Comparison of ENCODE assay signal across 8 mouse cellular contexts in the genomic region with DNA sequence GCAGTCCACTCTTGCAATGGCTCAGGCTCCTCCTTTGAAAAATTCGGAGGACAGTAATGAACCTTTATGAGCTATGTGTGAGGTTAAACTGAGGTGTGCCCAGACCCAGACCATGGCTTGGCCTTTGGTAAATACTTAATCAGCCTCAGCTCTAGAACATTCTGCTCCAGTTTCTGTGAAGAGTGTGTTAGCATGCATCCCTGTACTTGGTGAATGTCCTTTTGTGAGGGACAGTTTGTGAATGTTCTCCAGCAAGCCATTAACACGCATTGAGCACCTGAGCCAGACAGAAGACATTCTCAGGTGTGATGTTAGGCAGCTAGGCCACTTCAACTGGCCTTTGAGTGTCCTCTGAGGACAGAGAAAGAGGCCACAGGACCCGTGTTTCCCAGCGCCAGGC.
DNase-seq lines count a peak whose midpoint lies in the region; ATAC-seq and TF ChIP-seq lines count a peak whose summit lies in the region.

No protein-coding gene starts in this region.

- no peaks in the 10 kb centered on the region for H3K27me3 ChIP-seq in lung, embryonic 15.5 days
- H3K27me3 ChIP-seq in limb, embryonic 10.5 days (ENCODE audit: low read depth, poor library complexity, severe bottlenecking): no peaks in the 10 kb centered on the region

- H3K36me3 ChIP-seq in lung, embryonic 15.5 days: no peaks in the 10 kb centered on the region
- H3K36me3 ChIP-seq in limb, embryonic 10.5 days: no peaks in the 10 kb centered on the region

- ATAC-seq in lung, embryonic 15.5 days (ENCODE audit: borderline replicate concordance, extremely low read depth, low FRiP score, low TSS enrichment): no peak

- no peak overlapping the region for H3K9ac ChIP-seq in lung, embryonic 15.5 days

- no peak for TF ChIP-seq CTCF in gastrocnemius, adult 2 months (IDR thresholded peaks at IDR 0.05)
- TF ChIP-seq CTCF in lung, adult 2 months (IDR thresholded peaks at IDR 0.05; ENCODE audit: insufficient read depth, low read length): no peak
- no peak for TF ChIP-seq CTCF in olfactory bulb, adult 2 months (IDR thresholded peaks at IDR 0.05; ENCODE audit: insufficient read depth, low read depth, low read length)

- peak overlapping the region; percentile 79 for H3K27ac ChIP-seq in gastrocnemius, adult 2 months
- H3K27ac ChIP-seq in lung, embryonic 15.5 days: 0 out of 2 replicates have a peak overlapping the region, but pooled peaks have one; percentile 49
- H3K27ac ChIP-seq in limb, embryonic 10.5 days: peak overlapping the region; percentile 89
- peak overlapping the region; percentile 38; the same call in 1 of the 2 replicates for H3K27ac ChIP-seq in olfactory bulb, adult 2 months (ENCODE audit: insufficient read depth, low read depth, low read length)

- H3K4me1 ChIP-seq in lung, embryonic 15.5 days: peaks cover 16% of the 10 kb centered on the region
- peaks cover 7% of the 10 kb centered on the region for H3K4me1 ChIP-seq in lung, adult 2 months (ENCODE audit: control insufficient read depth, insufficient read depth, low read length)
- H3K4me1 ChIP-seq in limb, embryonic 10.5 days: peaks cover 16% of the 10 kb centered on the region
- H3K4me1 ChIP-seq in olfactory bulb, adult 2 months (ENCODE audit: control insufficient read depth, insufficient read depth, low read length): peaks cover 15% of the 10 kb centered on the region

- no peaks in the 10 kb centered on the region for H3K9me3 ChIP-seq in lung, embryonic 15.5 days
- no peaks in the 10 kb centered on the region for H3K9me3 ChIP-seq in limb, embryonic 10.5 days (replicated peaks)

- H3K4me3 ChIP-seq in gastrocnemius, adult 2 months: no peak overlapping the region
- H3K4me3 ChIP-seq in lung, embryonic 15.5 days: no peak overlapping the region
- H3K4me3 ChIP-seq in lung, adult 2 months (replicated peaks; ENCODE audit: extremely low read depth, low read depth, low read length): no peak overlapping the region
- H3K4me3 ChIP-seq in limb, embryonic 10.5 days: peak overlapping the region; percentile 59
- H3K4me3 ChIP-seq in olfactory bulb, adult 2 months (ENCODE audit: insufficient read depth, low read depth, low read length): no peak overlapping the region

- intact Hi-C loops in gastrocnemius, adult 2 months (cut with DNase I): no loop called here
- intact Hi-C loops in gastrocnemius, postnatal 14 days (cut with DNase I; ENCODE audit: low total_unique reads): no loop called here

- no peak for TF ChIP-seq POLR2A in lung, adult 2 months (IDR thresholded peaks at IDR 0.05; ENCODE audit: borderline replicate concordance, extremely low read depth, low read depth, low read length)
- no peak for TF ChIP-seq POLR2A in olfactory bulb, adult 2 months (IDR thresholded peaks at IDR 0.05; ENCODE audit: insufficient read depth, low read depth, low read length)

- H3K4me2 ChIP-seq in lung, embryonic 15.5 days: peak overlapping the region; percentile 88

- WGBS in lung, embryonic 15.5 days: 59% methylated on average over 4 of the region's 4 CpGs
- WGBS in lung, adult 2 months: 72% methylated on average over 4 of the region's 4 CpGs
- WGBS in limb, embryonic 10.5 days: 82% methylated on average over 4 of the region's 4 CpGs
- 89% methylated on average over 4 of the region's 4 CpGs for WGBS in olfactory bulb, adult 2 months

- no peak for DNase-seq in gastrocnemius, adult 2 months
- DNase-seq in gastrocnemius, postnatal 14 days: no peak
- no peak for DNase-seq in lung, adult 2 months
- no peak for DNase-seq in limb, embryonic 10.5 days (ENCODE audit: low spot score)
- DNase-seq in frontal cortex, postnatal 36 days (ENCODE audit: low spot score in 2 of 2): no peak
- no peak for DNase-seq in thymus, postnatal 14 days

Comparison
In these comparisons a context has a peak if more than half of its experiments do, and no peak if none do; other contexts are left out.
1. H3K27ac ChIP-seq: peak in every context shown above with its lines; median percentile 89 in limb, embryonic 10.5 days; 79 in gastrocnemius, adult 2 months; 49 in lung, embryonic 15.5 days; 38 in olfactory bulb, adult 2 months.